Mouse (Mus musculus) spleen, postnatal 4 days (tissue): ENCODE measurements around the gene S100a3.

Experiments used
- DNase-seq, 2 experiments: peaks; one replicate each; pipeline ENCODE4 v3.0.0; 2022; ENCODE audit warnings: low spot score in 2 of 2

S100a3 gene

DNA sequence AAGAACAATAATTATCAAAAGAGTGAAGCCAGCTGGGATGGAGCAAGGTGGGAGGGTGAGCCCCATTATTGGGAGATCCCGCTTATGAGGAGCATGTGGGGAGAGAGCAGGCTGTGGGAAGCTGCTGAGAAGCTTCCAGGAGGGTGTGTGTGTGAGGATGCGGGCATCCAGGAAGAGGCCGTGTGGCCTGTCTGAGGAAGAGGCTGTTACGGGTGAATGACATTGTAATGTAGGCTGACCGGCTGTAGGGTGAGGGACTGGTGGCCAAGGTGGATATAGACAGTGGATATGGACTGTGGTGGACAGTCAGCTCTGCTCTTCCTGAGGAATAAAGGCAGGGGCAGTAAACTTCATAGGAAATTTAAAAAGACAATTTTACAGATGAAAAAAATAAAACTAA is 65.1 kb downstream of the S100a3 start:
- DNase-seq, result no peak

DNA sequence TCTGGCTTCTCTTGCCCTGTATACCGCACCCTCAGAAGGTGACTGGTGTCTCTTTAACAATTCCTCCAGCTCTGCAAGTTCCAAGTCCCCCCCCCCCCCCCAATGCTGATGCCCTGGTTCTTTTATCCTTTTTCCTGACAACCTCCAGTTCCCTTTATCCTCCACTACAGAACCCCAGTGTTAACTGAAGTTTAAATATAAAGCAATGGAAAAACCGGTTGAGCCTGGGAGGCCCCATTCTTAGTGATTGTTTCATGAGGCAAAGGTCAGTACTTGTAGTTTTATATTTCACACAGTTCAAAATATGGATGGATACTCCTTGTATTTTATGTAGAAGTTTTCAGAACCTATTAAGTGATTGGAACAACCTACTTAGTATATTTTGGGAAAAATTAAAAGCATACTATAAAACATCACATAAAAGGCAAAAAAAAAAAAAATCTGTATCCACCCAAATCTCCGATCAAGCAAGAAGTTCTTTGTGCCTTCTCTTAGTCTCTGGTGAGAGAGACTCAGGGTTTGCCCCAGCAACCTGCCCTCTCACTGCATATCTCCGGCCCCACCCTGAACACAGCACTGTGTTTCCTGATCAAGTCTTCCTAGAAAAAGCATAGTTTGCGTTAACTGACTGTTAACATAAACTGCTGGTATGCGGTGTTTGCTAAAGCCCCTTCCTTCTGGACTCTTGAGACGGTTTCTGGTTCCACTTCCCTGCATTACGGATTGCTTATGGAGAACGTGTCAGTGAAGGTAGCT is 66.1 kb downstream of the S100a3 start:
- DNase-seq, result no peak

DNA sequence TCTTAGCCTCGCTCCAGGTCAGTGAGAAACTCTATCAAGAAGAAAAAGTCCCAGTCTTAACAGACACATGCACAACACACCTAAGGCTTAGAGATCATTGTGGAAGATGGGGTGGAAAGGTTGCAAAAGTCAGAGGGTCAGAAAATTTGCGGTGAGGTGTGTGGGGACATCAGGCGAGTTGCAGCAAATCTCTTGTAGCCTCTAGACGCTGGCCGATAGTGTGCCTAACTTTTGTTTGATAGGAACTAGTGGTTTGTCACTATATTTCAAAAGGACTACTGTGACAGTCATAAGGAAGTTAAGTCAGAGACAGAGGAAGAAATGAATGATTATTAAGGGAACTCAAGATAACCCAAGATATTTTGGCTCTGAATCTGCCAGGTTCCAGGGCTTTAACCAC is 67.0 kb downstream of the S100a3 start:
- DNase-seq, result no peak

DNA sequence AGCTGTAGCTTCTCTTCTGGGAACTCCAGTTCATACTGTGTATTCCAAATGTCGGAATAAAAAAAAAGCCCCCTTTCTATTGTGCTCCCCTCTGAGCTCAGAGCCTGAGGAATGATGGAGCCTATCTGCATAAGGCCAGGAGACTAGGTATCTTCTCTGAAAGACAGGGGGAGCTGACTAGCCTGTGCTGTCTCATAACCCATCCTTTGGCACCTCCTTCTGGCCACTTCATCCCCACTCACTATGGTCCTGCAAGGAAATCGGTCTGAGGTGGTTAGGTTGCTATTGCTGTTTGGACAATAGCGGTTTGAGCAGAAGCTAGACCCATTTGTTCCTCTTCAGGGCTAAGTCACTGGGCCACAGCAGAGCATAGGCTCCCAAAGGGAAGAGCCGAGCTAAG is 67.4 kb downstream of the S100a3 start:
- no peak for DNase-seq

DNA sequence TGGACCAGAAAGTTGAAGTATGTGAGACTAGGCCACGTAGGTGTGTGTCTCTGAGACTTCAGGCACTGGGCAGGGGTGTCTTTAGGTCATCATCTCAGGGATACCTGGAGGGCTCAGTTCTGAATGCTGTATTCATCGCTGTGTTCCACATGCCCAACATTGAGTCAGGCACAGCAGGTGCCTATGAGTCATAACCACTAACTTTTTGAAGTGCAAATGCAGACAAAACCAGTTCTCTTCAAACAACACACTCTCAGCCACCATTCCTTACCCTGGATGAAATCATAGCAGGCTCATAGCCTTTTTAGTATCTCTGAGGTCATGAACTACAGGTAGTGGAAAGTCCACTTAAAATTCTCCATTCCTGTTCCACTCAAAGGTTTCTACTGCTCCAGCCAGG is 68.9 kb downstream of the S100a3 start:
- DNase-seq, result no peak

DNA sequence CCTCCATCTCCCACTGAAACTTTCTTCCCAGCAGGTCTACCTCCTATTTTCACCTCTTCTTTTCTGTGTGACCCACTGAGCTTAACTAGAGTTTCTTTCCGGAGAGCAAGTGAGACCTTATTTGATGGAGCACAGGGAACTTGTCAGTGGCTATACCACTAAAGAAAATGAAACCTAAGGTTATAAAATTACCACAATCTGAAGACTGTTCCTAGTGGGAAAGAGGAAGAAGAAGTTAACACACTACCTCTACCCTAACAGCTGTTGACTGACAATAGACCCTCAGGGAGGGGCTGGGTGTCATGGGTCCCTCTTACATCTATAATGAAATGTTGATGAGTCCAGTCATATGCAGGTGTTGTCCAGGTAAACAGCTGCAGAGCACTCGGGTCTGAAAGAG is 71.6 kb downstream of the S100a3 start:
- DNase-seq, result no peak

DNA sequence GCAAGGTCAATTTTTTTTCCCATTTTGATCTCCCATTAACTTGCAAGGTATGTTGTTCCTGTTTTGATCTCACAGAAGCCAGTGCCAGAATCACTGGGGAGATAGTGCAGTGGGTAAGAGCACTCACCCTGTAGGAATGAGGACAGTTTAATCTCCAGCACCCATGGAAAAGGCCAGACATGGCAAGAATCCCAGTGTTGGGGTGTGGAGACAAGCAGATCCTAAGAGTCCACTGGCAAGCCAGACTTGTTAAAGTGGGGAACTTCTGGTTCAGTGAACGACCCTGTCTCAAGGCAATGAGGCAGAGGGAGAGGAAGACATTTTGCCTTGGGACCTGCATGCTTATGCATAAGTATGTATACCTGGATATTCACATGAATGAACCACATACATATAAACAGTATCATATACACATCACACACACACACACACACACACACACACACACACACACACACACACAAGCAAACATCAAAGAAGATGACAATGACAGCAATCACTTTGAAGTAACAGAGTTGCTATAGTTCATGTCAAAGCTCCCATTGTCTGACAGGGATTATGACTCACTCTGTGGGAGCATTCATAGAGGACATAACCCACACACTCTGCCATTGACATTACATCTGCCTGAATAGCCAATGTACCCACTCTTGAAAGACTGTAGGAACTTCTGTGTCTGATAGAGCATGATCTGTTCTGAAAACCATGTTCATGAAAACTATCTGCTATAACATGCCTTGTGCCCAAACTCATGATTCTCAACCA is 78.3 kb downstream of the S100a3 start:
- no peak for DNase-seq

DNA sequence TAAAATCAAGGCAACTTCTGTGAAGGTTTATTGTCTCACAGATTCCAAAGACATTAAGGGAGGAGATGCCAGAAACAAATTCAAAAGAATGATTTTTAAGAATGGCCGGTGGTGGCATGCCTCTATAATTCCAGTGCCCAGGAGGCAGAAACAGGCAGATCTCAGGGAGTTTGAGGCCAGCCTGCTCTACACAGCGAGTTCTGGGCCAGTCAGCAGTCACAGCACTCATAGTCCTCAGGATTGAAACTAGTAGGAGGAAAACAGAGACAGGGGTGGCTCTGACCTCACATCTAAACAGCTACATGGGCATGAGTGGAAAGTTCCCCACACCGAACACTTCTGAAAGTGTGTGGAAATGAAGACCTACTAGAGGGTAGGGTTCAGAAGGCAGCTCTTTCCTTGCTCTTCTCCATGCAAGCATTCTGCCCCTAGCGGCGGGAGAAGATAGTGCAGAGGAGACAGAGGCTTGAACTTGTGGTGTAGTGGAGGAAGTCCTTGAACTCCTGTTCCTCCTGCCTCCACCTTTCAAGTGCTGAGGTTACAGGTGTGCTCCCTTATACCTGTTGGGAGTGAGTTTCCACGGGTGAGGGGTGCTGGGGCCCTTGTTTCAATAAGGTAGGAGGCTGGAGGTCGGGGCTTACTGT is 79.3 kb downstream of the S100a3 start:
- DNase-seq, result peak; percentile 51 to 81

DNA sequence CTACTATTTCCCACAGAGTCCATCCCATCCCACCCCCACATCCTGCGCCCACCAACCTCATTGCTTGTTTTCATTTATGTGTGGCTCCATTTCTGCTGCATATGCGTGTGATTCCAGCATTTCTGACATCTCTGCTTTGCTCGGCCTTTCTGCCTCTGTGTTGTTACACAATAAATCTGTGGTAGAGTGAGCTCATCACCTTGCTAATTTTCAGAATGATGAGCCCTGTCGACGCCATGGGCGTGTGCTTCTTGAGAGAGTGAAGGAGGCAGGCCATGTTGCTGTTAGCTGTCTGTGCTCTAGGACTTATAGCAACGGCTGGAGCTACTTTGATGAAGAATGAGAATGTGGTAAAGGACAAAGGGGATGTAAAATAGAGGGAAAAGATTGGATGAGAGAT is 80.6 kb downstream of the S100a3 start:
- DNase-seq, result no peak

DNA sequence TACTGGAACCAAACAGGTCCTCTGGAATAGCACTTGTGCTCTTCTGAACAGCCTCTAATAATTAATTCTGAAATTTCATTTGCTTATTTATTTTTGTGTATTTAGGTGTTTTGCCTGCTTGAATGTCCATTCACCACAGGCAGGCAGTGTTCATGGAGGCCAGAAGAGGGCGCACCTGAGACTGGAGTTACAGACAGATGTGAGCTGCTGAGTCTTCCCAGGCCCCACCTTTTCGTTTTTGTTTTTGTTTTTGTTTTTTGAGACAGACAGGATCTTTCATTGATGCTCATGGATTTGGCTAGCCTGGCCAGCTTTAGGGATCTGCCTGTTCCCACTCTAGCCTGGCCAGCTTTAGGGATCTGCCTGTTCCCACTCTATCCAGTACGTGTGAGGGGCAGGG is 83.8 kb downstream of the S100a3 start:
- peak; percentile 46 to 82 for DNase-seq

DNA sequence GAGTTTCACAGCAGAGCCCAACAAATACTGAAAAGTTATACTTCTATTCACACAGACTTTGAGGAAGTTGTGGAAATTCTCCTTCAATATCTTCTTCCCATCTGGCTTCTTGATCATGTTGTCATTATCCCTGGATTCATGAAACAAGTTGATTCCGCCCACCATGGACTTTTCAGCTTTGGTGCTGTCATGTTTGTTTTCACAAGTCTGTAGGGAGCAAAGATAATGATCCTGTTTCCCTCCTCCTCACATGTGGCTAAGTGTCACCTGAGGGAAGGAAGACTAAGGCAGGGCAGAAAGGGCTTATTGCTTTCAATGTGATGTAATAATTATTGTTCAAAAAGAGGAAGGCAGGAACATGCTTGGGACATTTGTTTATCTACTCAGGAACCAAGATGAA is 86.9 kb downstream of the S100a3 start:
- DNase-seq, result no peak

DNA sequence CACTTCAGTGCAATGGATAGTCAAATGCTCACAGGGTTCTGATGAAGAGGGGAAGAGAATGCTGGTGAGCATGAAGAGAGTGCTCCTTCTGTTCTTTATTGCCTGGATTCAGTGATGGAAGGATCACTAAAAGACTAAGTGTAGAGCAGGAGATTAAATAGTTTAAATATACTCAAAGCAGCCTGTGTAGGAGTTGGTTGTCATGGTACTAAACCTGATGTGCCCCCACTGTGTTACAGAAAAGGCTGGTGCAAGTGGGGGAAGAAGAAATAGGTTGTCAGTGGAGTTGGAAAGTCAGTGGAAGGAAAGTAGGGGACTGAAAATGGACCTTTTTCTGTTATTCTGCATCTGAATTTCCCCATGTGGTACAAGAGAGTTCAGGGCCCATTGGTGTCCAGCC is 88.6 kb downstream of the S100a3 start:
- no peak for DNase-seq

DNA sequence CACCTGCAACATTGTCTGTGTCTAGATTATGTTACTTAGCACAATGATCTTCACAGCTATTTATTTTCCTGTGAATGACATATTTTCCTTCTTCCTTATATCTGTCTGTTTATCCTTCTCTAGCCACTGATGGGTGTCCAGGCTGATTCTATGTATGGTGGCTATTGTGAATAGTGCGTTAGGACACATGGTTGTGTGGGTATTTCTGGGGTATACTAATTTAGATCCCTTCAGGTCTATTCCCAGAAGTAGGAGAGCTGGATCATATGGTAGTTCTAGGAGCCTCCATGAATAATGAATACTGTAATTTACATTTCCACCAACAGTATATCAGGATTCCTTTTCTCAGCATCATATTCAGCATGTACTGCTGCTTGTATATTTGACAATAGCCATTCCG is 89.5 kb downstream of the S100a3 start:
- no peak for DNase-seq
